Mouse (Mus musculus): ENCODE measurements at regions not wholly inside any gene's neighbourhood (a gene's known extent, or its start where the extent isn't known, plus 50 kb on each side); places are given as distances from the start of the nearest gene placed in this dataset.
"Not testable (repeated sequence)": the region's sequence is repeated elsewhere in the genome, so short reads cannot be mapped to it uniquely, and the experiment has no call there.

GRCm38 (mm10) chr14:120758200-120758830 is 152.7 kb upstream of the Ipo5 start:
- peak; percentile 52 for DNase-seq

GRCm38 (mm10) chr14:120762168-120762567 is 148.9 kb upstream of the Ipo5 start:
- DNase-seq: peak; percentile 82

- peak; percentile 98 for DNase-seq
Observed at GRCm38 (mm10) chr14:120762733-120763132, 148.3 kb upstream of the Ipo5 start.

- DNase-seq: peak; percentile 66
Observed at GRCm38 (mm10) chr14:120763796-120764195, 147.2 kb upstream of the Ipo5 start.

GRCm38 (mm10) chr14:120764386-120764785 is 146.6 kb upstream of the Ipo5 start:
- DNase-seq: no peak

GRCm38 (mm10) chr14:120766451-120766850 is 144.6 kb upstream of the Ipo5 start:
- DNase-seq: no peak

- no peak for DNase-seq
Observed at GRCm38 (mm10) chr14:120770579-120770978, 140.4 kb upstream of the Ipo5 start.

- DNase-seq: not testable (repeated sequence)
Observed at GRCm38 (mm10) chr14:120773001-120773400, 138.0 kb upstream of the Ipo5 start.

- no peak for DNase-seq
Observed at GRCm38 (mm10) chr14:120791828-120792554, 119.0 kb upstream of the Ipo5 start.

GRCm38 (mm10) chr14:120797916-120798490 is 113.0 kb upstream of the Ipo5 start:
- DNase-seq: peak; percentile 90

GRCm38 (mm10) chr14:120803191-120803590 is 107.8 kb upstream of the Ipo5 start:
- DNase-seq: no peak

- DNase-seq: no peak
Observed at GRCm38 (mm10) chr14:120803739-120804138, 107.3 kb upstream of the Ipo5 start.

- no peak for DNase-seq
Observed at GRCm38 (mm10) chr14:120804183-120804848, 106.7 kb upstream of the Ipo5 start.

GRCm38 (mm10) chr14:120805137-120805536 is 105.9 kb upstream of the Ipo5 start:
- no peak for DNase-seq

GRCm38 (mm10) chr14:120805816-120806552 is 105.0 kb upstream of the Ipo5 start:
- not testable (repeated sequence) for DNase-seq

- no peak for DNase-seq
Observed at GRCm38 (mm10) chr14:120806553-120806893, 104.5 kb upstream of the Ipo5 start.

- DNase-seq: no peak
Observed at GRCm38 (mm10) chr14:120809321-120809720, 101.7 kb upstream of the Ipo5 start.

- DNase-seq: no peak
Observed at GRCm38 (mm10) chr14:120813938-120814337, 97.1 kb upstream of the Ipo5 start.

- DNase-seq: not testable (repeated sequence)
Observed at GRCm38 (mm10) chr14:120815126-120815525, 95.9 kb upstream of the Ipo5 start.

GRCm38 (mm10) chr14:120816529-120816928 is 94.5 kb upstream of the Ipo5 start:
- no peak for DNase-seq

GRCm38 (mm10) chr14:120826187-120826586 is 84.8 kb upstream of the Ipo5 start:
- no peak for DNase-seq

GRCm38 (mm10) chr14:120830389-120830835 is 80.6 kb upstream of the Ipo5 start:
- peak; percentile 87 for DNase-seq

GRCm38 (mm10) chr14:120831397-120831796 is 79.6 kb upstream of the Ipo5 start:
- DNase-seq: no peak

Measured in heart, adult 11 months (tissue).